Mouse (Mus musculus) erythroblast, embryonic 14.5 days (primary cell): ENCODE measurements around the gene Sgk1.

ENCODE experiments used
- GATA1 ChIP-seq: IDR thresholded peaks from 2 replicates; pipeline ENCODE4 v1.6.1; 2012; ENCODE audit warnings: low read length, inconsistent platforms, mixed read lengths
- TAL1 ChIP-seq: IDR thresholded peaks from 3 replicates; pipeline ENCODE4 v1.6.1; 2012; ENCODE audit warnings: low read length, inconsistent platforms, mixed read lengths

DNA sequence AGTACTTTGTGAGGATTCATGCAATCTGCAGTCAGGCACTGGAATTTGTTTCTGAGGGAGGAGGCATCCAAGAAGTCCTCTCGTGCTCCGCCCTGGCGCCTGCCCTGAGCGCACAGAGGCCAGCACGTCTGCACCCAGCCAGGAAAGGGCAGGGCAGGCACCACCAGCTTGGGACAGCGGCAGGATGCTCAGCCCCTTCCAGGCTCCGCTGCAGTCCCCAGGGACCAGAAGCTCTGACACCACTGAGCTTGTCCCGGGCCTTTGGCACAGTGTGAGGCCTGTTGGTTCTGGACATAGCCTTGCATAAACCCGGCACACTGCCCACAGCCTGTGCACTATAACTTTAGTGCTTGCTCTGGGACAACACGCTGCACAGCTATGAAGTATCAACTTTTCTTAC is 24.3 kb upstream of the Sgk1 start:
- TF ChIP-seq TAL1: no peak
- no peak for TF ChIP-seq GATA1
